ENCODE assay signal across 23 mouse cellular contexts in genomic region chrX:136104724-136105088, GRCm38 (mm10). TPM values are rescaled to one million over a fixed set of nuclear protein-coding genes. Genes with fewer than 3 reads are reported as not detected.
DNase-seq lines count a peak whose midpoint lies in the region; ATAC-seq and TF ChIP-seq lines count a peak whose summit lies in the region.
"Had no signal": no experiment of that assay in that cellular context is flagged by ENCODE, and none has a peak within 500 bp of the region (broad histone marks: within the 10 kb centered on the region; RNA-seq: fewer than 3 reads in every experiment).

No protein-coding gene starts in this region.

- H3K27ac ChIP-seq in hindbrain, postnatal 0 days: no peak overlapping the region
- H3K27ac ChIP-seq: heart, embryonic 13.5 days; kidney, postnatal 0 days; neural tube, embryonic 13.5 days had no signal

- TF ChIP-seq CTCF in hindbrain, postnatal 0 days (IDR thresholded peaks at IDR 0.05; ENCODE audit: low read depth): no peak

- H3K27me3 ChIP-seq in hindbrain, postnatal 0 days (ENCODE audit: insufficient read depth, low read length): 0 out of 2 replicates have a peak, but pooled peaks cover 4% of the 10 kb centered on the region

- H3K4me3 ChIP-seq in hindbrain, postnatal 0 days (ENCODE audit: low read length): no peak overlapping the region
- H3K4me3 ChIP-seq: heart, embryonic 13.5 days; neural tube, embryonic 13.5 days had no signal

- 0 out of 2 replicates have a peak, but pooled peaks have one; percentile 62 for ATAC-seq in hindbrain, postnatal 0 days

- H3K9me3 ChIP-seq in hindbrain, postnatal 0 days (ENCODE audit: low read length): no peaks in the 10 kb centered on the region
- H3K9me3 ChIP-seq: heart, embryonic 13.5 days; neural tube, embryonic 13.5 days had no signal

- H3K4me2 ChIP-seq in hindbrain, postnatal 0 days (ENCODE audit: low read depth, low read length): peak overlapping the region; percentile 13; the same call in 1 of the 2 replicates
- H3K4me2 ChIP-seq: heart, embryonic 13.5 days; neural tube, embryonic 13.5 days had no signal

- DNase-seq in layer of hippocampus, adult 11-12 months (ENCODE audit: low spot score): peak; percentile 32
- DNase-seq in layer of hippocampus, postnatal 25 days (ENCODE audit: extremely low spot score in 1 of 2, low spot score in 1 of 2): no peak
- peak; percentile 54 for DNase-seq in MN1 (ENCODE audit: low spot score)
- peak; percentile 53 for DNase-seq in brain, adult 2 months (ENCODE audit: low read depth, low spot score)
- peak; percentile 44 for DNase-seq in hindbrain, postnatal 0 days (ENCODE audit: low spot score)
- no peak for DNase-seq in heart, postnatal 25 days (ENCODE audit: low spot score)
- no peak for DNase-seq in adrenal gland, postnatal 10 days
- no peak for DNase-seq in c-Kit-positive CD71-positive TER-119-positive erythroid progenitor cells, embryonic 14.5 days (ENCODE audit: low spot score)
- DNase-seq: cerebellum, adult 18-20 months; cerebellum, postnatal 36 days; heart, postnatal 4 days; kidney, adult 11 months; lung, adult 2 months; lung, postnatal 36 days had no signal

- no peaks in the 10 kb centered on the region for H3K36me3 ChIP-seq in hindbrain, postnatal 0 days (ENCODE audit: insufficient read depth, low read length)
- H3K36me3 ChIP-seq: heart, embryonic 13.5 days; neural tube, embryonic 13.5 days had no signal

- no peak overlapping the region for H3K9ac ChIP-seq in hindbrain, postnatal 0 days (replicated peaks; ENCODE audit: low read length)
- H3K9ac ChIP-seq: heart, embryonic 13.5 days; neural tube, embryonic 13.5 days had no signal

- H3K4me1 ChIP-seq in hindbrain, postnatal 0 days (ENCODE audit: insufficient read depth, low read length): no peaks in the 10 kb centered on the region
- H3K4me1 ChIP-seq: heart, embryonic 13.5 days; neural tube, embryonic 13.5 days had no signal

- intact Hi-C loops in heart, postnatal 25 days (cut with DNase I): no loop called here

- 63% methylated on average over 3 of the region's 3 CpGs for WGBS in hindbrain, postnatal 0 days

RNA-seq across cellular contexts. Expression of gene Nxf3, which starts 19.7 kb away (rescaled TPM):
- not detected for total RNA-seq in layer of hippocampus, postnatal 25 days (2021)
- not detected in 2 replicates for total RNA-seq in hindbrain, postnatal 0 days (2014; rRNA removed)
- polyA plus RNA-seq in hindbrain, postnatal 0 days (2015; fragmentation: Nextera tagmentation; extraction: Ambion mirVana): 0.05 TPM in 1 of 2 replicates, not detected in the other
- under 1 TPM in 1 of 2 experiments, not detected in 1; 0.22 TPM for total RNA-seq in heart, postnatal 25 days (2021)
- not detected for total RNA-seq in adrenal gland, postnatal 10 days (2021)
- total RNA-seq: adrenal gland, adult 18-20 months; heart, postnatal 4 days; layer of hippocampus, postnatal 14 days; left cerebral cortex, postnatal 36 days; liver, adult 2 months; MEL; monocyte, adult 5-6 weeks had no signal
- polyA plus RNA-seq: kidney, postnatal 0 days; liver, adult 2 months; neural tube, embryonic 13.5 days had no signal

RNA-seq across cellular contexts. Expression of gene Bex4, which starts 34.1 kb away (rescaled TPM):
- 10 to 100 TPM; 21.0 to 22.0 TPM for total RNA-seq in layer of hippocampus, postnatal 25 days (2021)
- total RNA-seq in hindbrain, postnatal 0 days (2014; rRNA removed): 20.0 and 38.4 TPM in 2 replicates
- polyA plus RNA-seq in hindbrain, postnatal 0 days (2015; fragmentation: Nextera tagmentation; extraction: Ambion mirVana): 153 and 160 TPM in 2 replicates
- 1 to 10 TPM in 1 of 2 experiments, under 1 TPM in 1; 0.83 to 1.1 TPM for total RNA-seq in heart, postnatal 25 days (2021)
- 10 to 100 TPM; 12.1 to 13.5 TPM for total RNA-seq in adrenal gland, postnatal 10 days (2021)
- total RNA-seq: monocyte, adult 5-6 weeks had no signal

RNA-seq across cellular contexts. Expression of gene Bex2, which starts 36.7 kb away (rescaled TPM):
- total RNA-seq in layer of hippocampus, postnatal 25 days (2021): 100 to 1,000 TPM; 365 to 377 TPM
- 171 and 200 TPM in 2 replicates for total RNA-seq in hindbrain, postnatal 0 days (2014; rRNA removed)
- polyA plus RNA-seq in hindbrain, postnatal 0 days (2015; fragmentation: Nextera tagmentation; extraction: Ambion mirVana): 938 and 961 TPM in 2 replicates
- under 1 TPM in 1 of 2 experiments, not detected in 1; 0.29 TPM for total RNA-seq in heart, postnatal 25 days (2021)
- 10 to 100 TPM; 34.5 to 38.8 TPM for total RNA-seq in adrenal gland, postnatal 10 days (2021)
- total RNA-seq: liver, adult 2 months; MEL; monocyte, adult 5-6 weeks had no signal

Comparison
In these comparisons a context has a peak if more than half of its experiments do, and no peak if none do; other contexts are left out.
1. DNase-seq: peak in layer of hippocampus, adult 11-12 months (single experiment), MN1 (single experiment), brain, adult 2 months (single experiment) and hindbrain, postnatal 0 days (single experiment); none in layer of hippocampus, postnatal 25 days (0 of 2), heart, postnatal 25 days (single experiment), adrenal gland, postnatal 10 days (single experiment) and c-Kit-positive CD71-positive TER-119-positive erythroid progenitor cells, embryonic 14.5 days (single experiment).
2. RNA of gene Bex4, which starts 34.1 kb away (total RNA-seq): 21.0 to 22.0 TPM in layer of hippocampus, postnatal 25 days, 20.0 to 38.4 TPM in hindbrain, postnatal 0 days and 12.1 to 13.5 TPM in adrenal gland, postnatal 10 days; 0.83 to 1.1 TPM in heart, postnatal 25 days; every median in the first group is over 4 times any median in the second.
3. RNA of gene Bex2, which starts 36.7 kb away (total RNA-seq): 365 to 377 TPM in layer of hippocampus, postnatal 25 days, 171 to 200 TPM in hindbrain, postnatal 0 days and 34.5 to 38.8 TPM in adrenal gland, postnatal 10 days; 0.29 TPM in heart, postnatal 25 days; every median in the first group is over 10 times any median in the second.